Mouse (Mus musculus): ENCODE data around the gene Ntm.

GRCm38 (mm10) chr9:29115337-29115736 is 847.6 kb downstream of the Ntm start:
- no peak for TF ChIP-seq POLR2A (IDR thresholded peaks at IDR 0.05; ENCODE audit: insufficient read depth, low read depth, low read length)
- TF ChIP-seq CTCF (IDR thresholded peaks at IDR 0.05): no peak
- no peak for TF ChIP-seq EP300 (IDR thresholded peaks at IDR 0.05; ENCODE audit: insufficient read depth, low read depth, low read length)

Measured in heart, adult 2 months (tissue).